Mouse (Mus musculus): ENCODE measurements around the gene Fpr2. TPM values are rescaled to one million over a fixed set of nuclear protein-coding genes. Genes with fewer than 3 reads are reported as not detected.
A peak's percentile ranks its signal among the peaks of the same experiment; 100 is the strongest.

Fpr2 gene
- total and polyA plus RNA-seq, 2 experiments from 2014 or later: 0.31 TPM; not detected in 1

DNA sequence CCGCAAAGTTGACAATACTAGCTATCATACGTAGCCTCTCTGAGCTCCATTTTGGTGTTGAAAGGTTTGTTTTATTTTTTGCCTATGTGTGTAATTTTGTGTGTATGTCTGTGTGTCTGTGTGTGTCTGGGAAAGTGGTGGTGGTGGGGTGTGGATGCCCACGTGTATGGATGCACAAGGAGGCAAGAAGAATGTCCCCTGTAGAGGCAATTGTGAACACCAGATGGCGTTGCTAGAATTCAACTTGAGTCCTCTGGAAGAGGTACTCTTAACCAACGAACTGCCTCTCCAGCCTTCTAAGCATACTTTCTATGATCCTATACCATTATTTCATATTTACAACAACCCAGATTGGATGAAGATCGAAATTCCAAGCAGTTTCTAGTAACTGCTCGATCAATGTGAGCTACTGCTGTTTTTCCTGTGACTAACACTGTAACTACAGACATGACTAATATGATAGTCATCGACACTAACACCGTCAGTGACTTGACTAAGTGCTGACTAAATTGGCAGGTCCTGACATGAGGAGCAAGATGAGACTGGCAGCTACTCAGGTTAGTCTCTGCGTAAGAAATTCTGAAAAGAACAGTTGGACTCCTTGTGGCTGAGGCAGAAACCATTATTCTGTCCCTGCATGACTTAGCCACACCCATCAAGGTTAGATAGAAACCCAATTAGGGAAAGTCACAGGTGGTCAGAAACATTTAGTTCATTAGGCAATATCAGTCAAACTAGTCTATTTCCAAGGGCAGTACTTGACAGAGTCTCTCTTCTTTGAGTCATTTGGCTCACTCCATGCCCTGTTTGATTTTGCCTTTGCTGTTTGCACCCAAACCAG is 42.2 kb upstream of the Fpr2 start:
- no peak for ATAC-seq (ENCODE audit: low FRiP score)
- Histone ChIP-seq H3K9me3 (ENCODE audit: low read length) (no peaks in the 10 kb centered on the region), H3K27me3 (ENCODE audit: insufficient read depth, low read length) (no peaks in the 10 kb centered on the region), H3K36me3 (ENCODE audit: insufficient read depth, low read length) (peaks cover 3% of the 10 kb centered on the region; the same call in 1 of the 2 replicates), H3K4me2 (ENCODE audit: low read depth, low read length, poor library complexity, severe bottlenecking) (no peak overlapping the region), H3K4me3 (ENCODE audit: low read depth, low read length) (no peak overlapping the region), H3K27ac (ENCODE audit: low read depth, low read length) (no peak overlapping the region), H3K9ac (replicated peaks; ENCODE audit: low read length, poor library complexity, severe bottlenecking) (no peak overlapping the region), H3K4me1 (ENCODE audit: insufficient read depth, low read length) (no peaks in the 10 kb centered on the region)
- peak; percentile 19 for DNase-seq (ENCODE audit: low spot score)
- WGBS: 75% methylated on average over 10 of the region's 10 CpGs
- TF ChIP-seq CTCF (IDR thresholded peaks at IDR 0.05): peak; percentile 30; the same call in 1 of the 2 replicates

DNA sequence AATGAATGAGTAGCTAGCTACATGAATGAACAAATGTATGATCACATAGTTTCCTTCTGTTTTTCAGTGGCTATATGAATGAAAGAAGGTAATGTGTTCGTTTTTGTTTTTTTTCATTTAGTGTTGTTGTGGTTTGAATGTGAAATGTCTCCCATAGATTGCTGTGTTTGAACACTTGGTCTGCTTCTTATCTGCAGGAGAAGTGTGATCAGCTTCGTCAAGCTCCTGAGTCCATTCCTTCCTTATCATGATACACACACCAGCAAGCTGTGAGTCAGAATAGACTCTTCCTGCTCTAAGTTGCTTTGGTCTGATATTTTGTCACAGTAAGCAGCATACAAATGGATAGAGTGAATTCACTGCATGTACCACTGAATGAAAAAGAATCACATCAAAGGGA is 38.6 kb upstream of the Fpr2 start:
- Histone ChIP-seq H3K4me1 (ENCODE audit: insufficient read depth, low read length) (no peaks in the 10 kb centered on the region), H3K4me2 (ENCODE audit: low read depth, low read length, poor library complexity, severe bottlenecking) (no peak overlapping the region), H3K27me3 (ENCODE audit: insufficient read depth, low read length) (no peaks in the 10 kb centered on the region), H3K9ac (replicated peaks; ENCODE audit: low read length, poor library complexity, severe bottlenecking) (no peak overlapping the region), H3K27ac (ENCODE audit: low read depth, low read length) (no peak overlapping the region), H3K9me3 (ENCODE audit: low read length) (no peaks in the 10 kb centered on the region), H3K36me3 (ENCODE audit: insufficient read depth, low read length) (no peaks in the 10 kb centered on the region), H3K4me3 (ENCODE audit: low read depth, low read length) (no peak overlapping the region)
- WGBS: 85% methylated on average over 2 of the region's 2 CpGs
- ATAC-seq (ENCODE audit: low FRiP score) (no peak), DNase-seq (ENCODE audit: low spot score) (no peak)
- TF ChIP-seq CTCF (IDR thresholded peaks at IDR 0.05): no peak

DNA sequence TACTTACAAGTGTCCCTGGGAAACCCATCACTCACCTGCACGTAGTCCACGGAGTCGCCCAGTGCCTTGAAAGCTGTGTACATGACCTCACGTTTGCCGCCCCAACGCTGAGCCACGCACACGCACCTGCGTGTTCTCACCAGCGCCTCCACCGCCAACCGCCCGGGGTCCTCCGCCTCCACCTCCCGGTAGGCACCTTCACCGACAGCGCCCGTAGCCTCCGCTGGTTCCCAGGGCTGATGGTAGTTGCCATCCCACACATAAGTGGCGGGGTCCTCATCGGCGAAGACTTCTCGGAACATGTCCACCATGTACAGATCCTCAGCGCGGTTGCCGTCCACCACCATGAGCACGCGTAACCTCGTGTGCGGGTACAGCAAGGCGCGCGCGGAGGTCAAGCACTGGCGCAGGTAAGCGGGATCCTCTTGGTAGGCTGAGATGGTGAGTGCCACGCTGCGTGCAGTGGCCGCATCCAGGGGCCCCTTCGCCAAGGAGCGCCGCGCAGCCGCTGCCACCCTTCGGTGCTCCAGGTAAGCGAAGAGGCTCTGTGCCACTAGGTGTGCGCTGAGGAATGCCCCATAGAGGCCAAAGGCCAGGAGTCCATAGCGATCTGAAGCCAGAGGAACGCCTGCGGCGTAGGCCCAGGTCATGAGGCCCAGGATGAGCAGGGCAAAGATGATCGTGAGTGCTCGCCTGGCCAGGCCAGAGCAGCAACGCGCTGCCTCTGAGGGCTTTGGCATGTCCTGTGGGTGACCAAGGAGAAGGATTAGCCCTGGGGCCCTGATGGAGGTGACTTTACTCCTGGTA is 37.5 kb upstream of the Fpr2 start:
- peak overlapping the region; percentile 56; the same call in 1 of the 2 replicates for H3K9ac ChIP-seq (replicated peaks; ENCODE audit: low read length, poor library complexity, severe bottlenecking)

DNA sequence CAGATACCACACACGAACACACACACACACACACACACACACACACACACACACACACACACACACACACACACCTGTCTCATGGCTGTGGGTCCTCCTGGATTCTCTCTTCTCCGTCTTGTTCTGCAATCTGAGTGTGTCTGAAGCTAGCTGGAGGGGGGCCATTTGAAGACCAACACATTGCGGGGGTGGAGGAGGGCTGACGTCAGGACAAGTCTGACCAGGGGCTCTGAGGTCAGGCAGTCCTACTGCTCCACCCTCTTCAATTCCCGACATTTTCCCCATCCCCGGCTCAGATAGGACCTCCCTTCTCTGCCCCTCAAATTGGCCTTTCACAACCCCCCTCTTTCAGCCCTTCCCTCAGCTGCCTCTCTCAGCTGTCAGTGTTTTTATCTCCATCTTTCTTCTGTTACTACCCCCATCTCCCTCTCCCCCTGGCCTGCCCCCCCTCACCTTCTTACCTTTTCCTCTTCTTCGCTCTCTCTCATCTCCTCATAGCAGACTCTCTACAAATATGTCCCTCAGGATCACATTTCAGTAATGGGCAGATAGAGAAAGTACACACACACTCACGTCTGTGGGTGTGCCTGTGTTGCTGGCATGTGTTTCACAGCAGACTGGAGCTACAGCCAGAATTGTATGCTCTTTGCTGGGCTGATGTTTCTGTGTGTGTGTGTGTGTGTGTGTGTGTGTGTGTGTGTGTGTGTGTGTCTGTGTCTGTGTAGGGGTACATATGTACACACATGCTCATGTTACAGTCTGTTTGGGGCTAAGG is 32.4 kb upstream of the Fpr2 start, which contains the start of gene Has1:
Gene Has1, minus strand, starts transcription at position 142 of the 775 bp plus-strand sequence.
- DNase-seq (ENCODE audit: low spot score) (no peak), ATAC-seq (ENCODE audit: low FRiP score) (no peak)
- Histone ChIP-seq H3K27me3 (ENCODE audit: insufficient read depth, low read length) (no peaks in the 10 kb centered on the region), H3K9ac (replicated peaks; ENCODE audit: low read length, poor library complexity, severe bottlenecking) (no peak within 1 kb of the TSS), H3K36me3 (ENCODE audit: insufficient read depth, low read length) (no peaks in the 10 kb centered on the region), H3K9me3 (ENCODE audit: low read length) (no peaks in the 10 kb centered on the region), H3K27ac (ENCODE audit: low read depth, low read length) (no peak within 1 kb of the TSS), H3K4me2 (ENCODE audit: low read depth, low read length, poor library complexity, severe bottlenecking) (no peak within 1 kb of the TSS), H3K4me1 (ENCODE audit: insufficient read depth, low read length) (no peaks in the 10 kb centered on the region), H3K4me3 (ENCODE audit: low read depth, low read length) (no peak within 1 kb of the TSS)
- 57% methylated on average over 8 of the region's 8 CpGs for WGBS
- TF ChIP-seq CTCF (IDR thresholded peaks at IDR 0.05): no peak

More for the DNA sequence above, 37.5 kb upstream of the Fpr2 start:
- Histone ChIP-seq H3K36me3 (ENCODE audit: insufficient read depth, low read length) (no peaks in the 10 kb centered on the region), H3K27me3 (ENCODE audit: insufficient read depth, low read length) (no peaks in the 10 kb centered on the region), H3K4me2 (ENCODE audit: low read depth, low read length, poor library complexity, severe bottlenecking) (peak overlapping the region; percentile 52), H3K4me1 (ENCODE audit: insufficient read depth, low read length) (no peaks in the 10 kb centered on the region), H3K27ac (ENCODE audit: low read depth, low read length) (no peak overlapping the region), H3K4me3 (ENCODE audit: low read depth, low read length) (peak overlapping the region; percentile 37), H3K9me3 (ENCODE audit: low read length) (no peaks in the 10 kb centered on the region)
- ATAC-seq (ENCODE audit: low FRiP score) (peak; percentile 65), DNase-seq (ENCODE audit: low spot score) (peak; percentile 15)
- no peak for TF ChIP-seq CTCF (IDR thresholded peaks at IDR 0.05)
- 20% methylated on average over 55 of the region's 55 CpGs for WGBS

DNA sequence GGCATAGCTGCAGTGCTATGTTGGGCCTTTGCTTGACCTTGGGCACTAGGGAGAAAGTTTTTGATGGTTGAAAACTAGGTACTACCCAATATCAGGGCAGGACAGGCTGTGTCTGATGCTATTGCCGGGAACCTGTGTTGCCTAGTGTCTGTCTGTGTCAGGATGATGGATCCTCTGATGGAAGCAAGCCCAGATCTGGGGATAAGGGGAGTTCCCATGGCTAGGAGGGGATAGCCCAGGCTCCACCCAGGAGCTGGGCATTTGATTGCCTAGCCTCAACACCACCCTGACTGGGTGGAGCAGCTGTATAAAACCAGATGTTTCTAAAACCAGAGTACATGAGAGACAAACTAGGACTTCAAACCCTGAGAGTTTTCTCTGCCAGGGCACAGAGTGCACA is 31.0 kb upstream of the Fpr2 start:
- TF ChIP-seq CTCF (IDR thresholded peaks at IDR 0.05): no peak
- WGBS: 88% methylated on average over 1 of the region's 1 CpGs
- no peak for ATAC-seq (ENCODE audit: low FRiP score)

More for the DNA sequence above, 31.0 kb upstream of the Fpr2 start:
- Histone ChIP-seq H3K4me2 (ENCODE audit: low read depth, low read length, poor library complexity, severe bottlenecking) (no peak overlapping the region), H3K9ac (replicated peaks; ENCODE audit: low read length, poor library complexity, severe bottlenecking) (no peak overlapping the region), H3K4me3 (ENCODE audit: low read depth, low read length) (no peak overlapping the region), H3K27me3 (ENCODE audit: insufficient read depth, low read length) (no peaks in the 10 kb centered on the region), H3K4me1 (ENCODE audit: insufficient read depth, low read length) (no peaks in the 10 kb centered on the region), H3K36me3 (ENCODE audit: insufficient read depth, low read length) (no peaks in the 10 kb centered on the region), H3K9me3 (ENCODE audit: low read length) (no peaks in the 10 kb centered on the region), H3K27ac (ENCODE audit: low read depth, low read length) (no peak overlapping the region)
- no peak for DNase-seq (ENCODE audit: low spot score)

All from midbrain, postnatal 0 days (tissue).